In genomic region chr19:26902162-26902561, GRCm38 (mm10) we compare ENCODE assay signal across 24 mouse cellular contexts. TPM values are rescaled to one million over a fixed set of nuclear protein-coding genes. Genes with fewer than 3 reads are reported as not detected.
"Had no signal": no experiment of that assay in that cellular context is flagged by ENCODE, and none has a peak within 500 bp of the region (broad histone marks: within the 10 kb centered on the region; RNA-seq: fewer than 3 reads in every experiment).

No protein-coding gene starts in this region.

- H3K9me3 ChIP-seq: midbrain, embryonic 12.5 days; neural tube, embryonic 13.5 days; neural tube, embryonic 15.5 days had no signal

- H3K36me3 ChIP-seq: midbrain, embryonic 10.5 days; midbrain, embryonic 12.5 days; neural tube, embryonic 13.5 days; neural tube, embryonic 15.5 days had no signal

- ATAC-seq: midbrain, embryonic 16.5 days had no signal

- H3K4me3 ChIP-seq: midbrain, embryonic 10.5 days; midbrain, embryonic 12.5 days; myocyte; neural tube, embryonic 13.5 days; neural tube, embryonic 15.5 days had no signal

- DNase-seq: lung, adult 18-20 months; lung, embryonic 14.5 days; lung, postnatal 10 days; lung, postnatal 4 days; midbrain, embryonic 14.5 days; retina, postnatal 1 day; right cerebral cortex, adult 18-20 months; right cerebral cortex, postnatal 25 days; right cerebral cortex, postnatal 4 days; spleen, adult 18-20 months; thymus, adult 18-20 months; thymus, postnatal 14 days; thymus, postnatal 36 days had no signal

- H3K27ac ChIP-seq: midbrain, embryonic 10.5 days; midbrain, embryonic 12.5 days; neural tube, embryonic 13.5 days; neural tube, embryonic 15.5 days had no signal

- H3K4me2 ChIP-seq: lung, embryonic 14.5 days; midbrain, embryonic 12.5 days; neural tube, embryonic 13.5 days; neural tube, embryonic 15.5 days had no signal

- H3K9ac ChIP-seq: lung, embryonic 14.5 days; midbrain, embryonic 12.5 days; neural tube, embryonic 13.5 days; neural tube, embryonic 15.5 days had no signal

- H3K27me3 ChIP-seq: midbrain, embryonic 12.5 days; neural tube, embryonic 13.5 days; neural tube, embryonic 15.5 days had no signal

- H3K4me1 ChIP-seq: midbrain, embryonic 10.5 days; midbrain, embryonic 12.5 days; neural tube, embryonic 13.5 days; neural tube, embryonic 15.5 days had no signal

RNA-seq across cellular contexts. Expression of gene Gm815, which starts 16.5 kb away (rescaled TPM):
- polyA plus RNA-seq: midbrain, embryonic 10.5 days; midbrain, embryonic 12.5 days; midbrain, embryonic 14.5 days; midbrain, embryonic 16.5 days; myocyte; neural tube, embryonic 11.5 days; neural tube, embryonic 13.5 days; neural tube, embryonic 15.5 days; small intestine, adult 2 months; stomach, embryonic 14.5 days; stomach, embryonic 16.5 days; thymus, postnatal 0 days had no signal
